Mouse (Mus musculus) MEL (cell line): ENCODE data around the gene Stc2.

Experiments
- CHD1 ChIP-seq: IDR thresholded peaks from 2 replicates; pipeline ENCODE4 v1.6.1; 2012; ENCODE audit warnings: low read depth, mild to moderate bottlenecking, inconsistent platforms, low read length, improper control_type of control experiment
- CTCF ChIP-seq, 3 experiments: IDR thresholded peaks in 2 of 3; conservative IDR thresholded peaks in 1 of 3; 2 replicates each; pipeline ENCODE4 v1.5.1; 2011 to 2012; ENCODE audit warnings: low read length in 3 of 3, low read depth in 2 of 3, mild to moderate bottlenecking in 2 of 3, improper control_type of control experiment in 1 of 3, inconsistent platforms in 1 of 3, mixed read lengths in 1 of 3, moderate library complexity in 1 of 3; ENCODE audit not compliant: control insufficient read depth in 1 of 3, insufficient read depth in 1 of 3, poor library complexity in 1 of 3, severe bottlenecking in 1 of 3
- GATA1 ChIP-seq: IDR thresholded peaks from 2 replicates; pipeline ENCODE4 v1.6.1; 2011; ENCODE audit warnings: low read depth, low read length, improper control_type of control experiment
- MXI1 ChIP-seq: IDR thresholded peaks from 2 replicates; pipeline ENCODE4 v1.6.1; 2011; ENCODE audit warnings: mild to moderate bottlenecking, low read depth, low read length, improper control_type of control experiment
- NELFE ChIP-seq: IDR thresholded peaks from 2 replicates; pipeline ENCODE4 v1.6.1; 2011; ENCODE audit warnings: low read depth, low read length, improper control_type of control experiment
- POLR2A ChIP-seq, 2 experiments: IDR thresholded peaks; 2 replicates each; pipeline ENCODE4 v1.6.1; 2011 to 2012; ENCODE audit warnings: low read length in 2 of 2, mild to moderate bottlenecking in 2 of 2, control low read depth in 1 of 2, improper control_type of control experiment in 1 of 2, low read depth in 1 of 2, moderate library complexity in 1 of 2; ENCODE audit not compliant: control insufficient read depth in 1 of 2, insufficient read depth in 1 of 2, poor library complexity in 1 of 2

DNA sequence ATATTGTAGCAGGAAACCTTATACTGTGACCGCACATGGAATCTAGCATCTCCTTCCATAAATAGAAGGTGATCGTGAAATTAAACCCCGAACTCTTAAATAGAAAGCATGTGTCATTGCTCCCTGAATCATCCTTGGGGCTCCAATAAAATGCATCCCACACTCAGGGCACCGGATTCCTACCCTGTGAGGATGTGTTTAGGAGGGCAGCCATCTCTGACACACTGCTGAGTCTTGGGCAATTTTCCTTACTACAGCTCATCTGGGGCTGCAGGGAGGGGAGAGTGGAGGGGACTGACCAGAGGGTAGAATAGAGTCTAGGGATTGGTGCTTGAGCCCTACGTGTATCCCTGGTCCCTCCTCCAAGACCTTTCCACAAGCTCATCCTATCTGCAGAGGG is 12.3 kb upstream of the Stc2 start:
- no peak for TF ChIP-seq CHD1
- TF ChIP-seq POLR2A (IDR thresholded peaks at IDR 0.05; ENCODE audit: control insufficient read depth in 1 of 2, insufficient read depth in 1 of 2, low read depth in 1 of 2, low read length in 2 of 2, poor library complexity in 1 of 2), result no peak
- no peak for TF ChIP-seq CTCF (IDR thresholded peaks at IDR 0.05 in 2 of 3, conservative IDR thresholded peaks at IDR 0.05 in 1 of 3; ENCODE audit: control insufficient read depth in 1 of 3, insufficient read depth in 1 of 3, low read depth in 2 of 3, low read length in 3 of 3, poor library complexity in 1 of 3, severe bottlenecking in 1 of 3)
- TF ChIP-seq MXI1, result no peak
- no peak for TF ChIP-seq GATA1
- no peak for TF ChIP-seq NELFE
